Mouse (Mus musculus) embryonic facial prominence, embryonic 14.5 days (tissue): ENCODE results near the gene Fgf8. TPM values are rescaled to one million over a fixed set of nuclear protein-coding genes. Genes with fewer than 3 reads are reported as not detected.

ENCODE experiments used
- ATAC-seq: fragments of 200-750 bp; cut with Nextera tagmentation; 2 replicates; pipeline ENCODE4 v1.8.0; 2017; ENCODE audit warnings: low read depth, moderate number of reproducible peaks, moderate TSS enrichment
- DNase-seq: peaks from one replicate; pipeline ENCODE4 v3.0.0-alpha.2; 2015; ENCODE audit warnings: low spot score
- H3K27ac ChIP-seq: fragments of 300-500 bp; sonication (generic); replicated peaks from 2 replicates; pipeline ENCODE4 v1.5.1; 2014; ENCODE audit warnings: low read depth, mild to moderate bottlenecking, low read length, moderate library complexity
- H3K27me3 ChIP-seq: fragments of 300-500 bp; sonication (generic); replicated peaks from 2 replicates; pipeline ENCODE4 v1.6.1; 2014; ENCODE audit warnings: low read length; ENCODE audit not compliant: control insufficient read depth, insufficient read depth
- H3K36me3 ChIP-seq: fragments of 300-500 bp; sonication (generic); 2 replicates; pipeline ENCODE4 v1.6.1; 2014; ENCODE audit warnings: low read length, mixed read lengths; ENCODE audit not compliant: control insufficient read depth, insufficient read depth
- H3K4me1 ChIP-seq: fragments of 300-500 bp; sonication (generic); 2 replicates; pipeline ENCODE4 v1.6.1; 2014; ENCODE audit warnings: antibody characterized with exemption, low read length; ENCODE audit not compliant: control insufficient read depth, insufficient read depth
- H3K4me2 ChIP-seq: fragments of 300-500 bp; sonication (generic); 2 replicates; pipeline ENCODE4 v1.6.1; 2014; ENCODE audit warnings: low read depth, mild to moderate bottlenecking, low read length, moderate library complexity, mixed read lengths
- H3K4me3 ChIP-seq: fragments of 300-500 bp; sonication (generic); 2 replicates; pipeline ENCODE4 v1.5.1; 2014; ENCODE audit warnings: low read depth, mild to moderate bottlenecking, low read length
- H3K9ac ChIP-seq: fragments of 300-500 bp; sonication (generic); 2 replicates; pipeline ENCODE4 v1.6.1; 2014; ENCODE audit warnings: low read depth, mild to moderate bottlenecking, low read length, moderate library complexity, mixed read lengths
- H3K9me3 ChIP-seq: fragments of 300-500 bp; sonication (generic); 2 replicates; pipeline ENCODE4 v1.6.1; 2016; ENCODE audit warnings: low read length; ENCODE audit not compliant: control insufficient read depth
- WGBS: fragments of 180-500 bp; shearing (Covaris S2); extraction: QIAGEN DNeasy Blood & Tissue Kit; methylation state at CpG from one replicate; pipeline ENCODE4 v1.1.7; 2014; 5-methylcytosine and 5-hydroxymethylcytosine counted together
- polyA plus RNA-seq: library from polyadenylated mRNA; unstranded; fragments of >200 nt; fragmentation: Nextera tagmentation; extraction: Ambion mirVana; gene quantifications from 2 replicates; pipeline ENCODE4 v1.2.1, GENCODE M21; 2014

Gene Fgf8
- polyA plus RNA-seq, 1 experiment from 2014 or later: not detected

- Histone ChIP-seq H3K4me2 (no peak overlapping the region), H3K36me3 (no peaks in the 10 kb centered on the region), H3K4me3 (no peak overlapping the region), H3K27me3 (peaks cover 4% of the 10 kb centered on the region; the same call in 1 of the 2 replicates), H3K9ac (no peak overlapping the region), H3K9me3 (no peaks in the 10 kb centered on the region), H3K4me1 (peaks cover 9% of the 10 kb centered on the region), H3K27ac (no peak overlapping the region)
- WGBS: 21% methylated on average over 10 of the region's 14 CpGs
- ATAC-seq (0 out of 2 replicates have a peak, but pooled peaks have one; percentile 50), DNase-seq (no peak)
Measured at GRCm38 (mm10) chr19:45725677-45726277, 16.9 kb downstream of the Fgf8 start.

GRCm38 (mm10) chr19:45722188-45722587 is 20.5 kb downstream of the Fgf8 start:
- no peak overlapping the region for H3K4me2 ChIP-seq
- no peak overlapping the region for H3K27ac ChIP-seq
- peaks cover 15% of the 10 kb centered on the region for H3K4me1 ChIP-seq
- no peaks in the 10 kb centered on the region for H3K9me3 ChIP-seq
- H3K36me3 ChIP-seq: no peaks in the 10 kb centered on the region
- no peak for ATAC-seq
- DNase-seq: no peak
- H3K9ac ChIP-seq: no peak overlapping the region
- no peak overlapping the region for H3K4me3 ChIP-seq
- WGBS: 55% methylated on average over 5 of the region's 5 CpGs
- peaks cover 2% of the 10 kb centered on the region; the same call in 1 of the 2 replicates for H3K27me3 ChIP-seq

- Histone ChIP-seq H3K4me3 (no peak overlapping the region), H3K36me3 (no peaks in the 10 kb centered on the region), H3K4me2 (peak overlapping the region; percentile 48), H3K9ac (no peak overlapping the region), H3K27ac (no peak overlapping the region), H3K27me3 (no peaks in the 10 kb centered on the region), H3K9me3 (no peaks in the 10 kb centered on the region), H3K4me1 (peaks cover 12% of the 10 kb centered on the region)
- no peak for DNase-seq
- ATAC-seq: no peak
- WGBS: 53% methylated on average over 3 of the region's 3 CpGs
Measured at GRCm38 (mm10) chr19:45718286-45718685, 24.4 kb downstream of the Fgf8 start.

DNA sequence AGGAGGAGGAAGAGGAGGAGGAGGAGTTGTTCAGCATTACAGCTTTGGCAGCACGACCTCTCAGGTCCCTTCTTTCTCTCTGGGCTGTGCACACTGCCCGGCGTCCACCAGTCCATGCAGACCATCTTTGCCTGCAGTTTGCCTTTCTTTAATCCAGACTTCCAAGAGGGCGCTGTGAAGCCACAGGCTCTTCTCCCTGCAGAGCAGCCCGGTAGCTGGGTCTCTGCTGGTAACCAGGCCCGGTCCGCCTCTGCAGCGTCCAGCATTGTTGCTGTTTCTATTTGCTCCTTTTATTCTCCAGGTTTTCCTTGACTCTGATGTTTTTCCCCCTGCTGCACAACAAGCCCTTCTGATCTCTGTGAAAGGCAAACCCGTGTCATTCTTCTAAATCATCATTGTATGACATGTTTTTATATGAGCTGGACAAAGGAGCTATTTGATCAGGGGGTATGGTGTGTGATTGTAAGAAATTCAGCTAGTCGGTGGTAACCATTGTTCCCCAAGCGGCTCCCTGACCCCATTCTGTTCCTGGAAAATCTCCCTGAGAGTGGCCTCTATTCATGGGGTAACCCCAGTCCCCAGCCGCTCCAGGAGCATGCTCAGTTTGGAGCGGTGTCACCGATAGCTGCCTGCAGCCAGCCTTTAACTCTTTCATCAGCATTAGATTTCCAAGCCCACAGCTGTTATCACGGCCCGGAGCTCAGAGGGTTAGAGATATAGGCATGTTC is 25.1 kb downstream of the Fgf8 start:
- DNase-seq (peak; percentile 74), ATAC-seq (peak; percentile 89)
- Histone ChIP-seq H3K4me1 (peaks cover 12% of the 10 kb centered on the region), H3K27me3 (no peaks in the 10 kb centered on the region), H3K27ac (no peak overlapping the region), H3K4me3 (0 out of 2 replicates have a peak overlapping the region, but pooled peaks have one; percentile 1), H3K36me3 (no peaks in the 10 kb centered on the region), H3K9me3 (no peaks in the 10 kb centered on the region), H3K9ac (0 out of 2 replicates have a peak overlapping the region, but pooled peaks have one; percentile 21), H3K4me2 (peak overlapping the region; percentile 48)
- 7% methylated on average over 16 of the region's 16 CpGs for WGBS

DNA sequence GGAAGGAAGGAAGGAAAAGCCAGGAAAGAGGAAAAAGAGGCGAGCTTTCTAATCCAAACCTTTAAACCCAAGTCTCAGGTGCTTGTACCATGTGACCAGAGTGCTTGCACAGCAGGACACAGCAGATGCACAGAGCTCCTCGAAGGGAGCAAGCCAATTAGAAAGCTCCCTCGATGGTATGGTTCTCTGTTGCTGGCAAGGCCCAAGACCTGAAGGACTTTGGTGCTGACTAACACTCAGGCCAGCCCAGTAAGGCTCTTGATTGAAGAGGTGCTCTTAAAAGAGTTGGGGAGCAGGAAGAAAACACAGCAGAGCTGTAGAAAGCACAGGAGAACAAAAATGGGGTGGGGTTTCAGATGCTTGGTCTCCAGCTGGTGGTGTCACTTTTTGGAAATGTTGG is 34.0 kb downstream of the Fgf8 start:
- Histone ChIP-seq H3K9me3 (no peaks in the 10 kb centered on the region), H3K27ac (no peak overlapping the region), H3K4me3 (no peak overlapping the region), H3K4me2 (no peak overlapping the region), H3K36me3 (no peaks in the 10 kb centered on the region), H3K27me3 (no peaks in the 10 kb centered on the region), H3K9ac (no peak overlapping the region), H3K4me1 (no peaks in the 10 kb centered on the region)
- ATAC-seq: no peak
- no peak for DNase-seq
- 56% methylated on average over 3 of the region's 3 CpGs for WGBS

GRCm38 (mm10) chr19:45696281-45696600 is 46.5 kb downstream of the Fgf8 start:
- Histone ChIP-seq H3K27ac (no peak overlapping the region), H3K9ac (no peak overlapping the region), H3K27me3 (no peaks in the 10 kb centered on the region), H3K9me3 (no peaks in the 10 kb centered on the region), H3K4me3 (no peak overlapping the region), H3K4me2 (no peak overlapping the region), H3K36me3 (no peaks in the 10 kb centered on the region), H3K4me1 (no peaks in the 10 kb centered on the region)
- 34% methylated on average over 6 of the region's 6 CpGs for WGBS
- ATAC-seq (no peak), DNase-seq (peak; percentile 54)

DNA sequence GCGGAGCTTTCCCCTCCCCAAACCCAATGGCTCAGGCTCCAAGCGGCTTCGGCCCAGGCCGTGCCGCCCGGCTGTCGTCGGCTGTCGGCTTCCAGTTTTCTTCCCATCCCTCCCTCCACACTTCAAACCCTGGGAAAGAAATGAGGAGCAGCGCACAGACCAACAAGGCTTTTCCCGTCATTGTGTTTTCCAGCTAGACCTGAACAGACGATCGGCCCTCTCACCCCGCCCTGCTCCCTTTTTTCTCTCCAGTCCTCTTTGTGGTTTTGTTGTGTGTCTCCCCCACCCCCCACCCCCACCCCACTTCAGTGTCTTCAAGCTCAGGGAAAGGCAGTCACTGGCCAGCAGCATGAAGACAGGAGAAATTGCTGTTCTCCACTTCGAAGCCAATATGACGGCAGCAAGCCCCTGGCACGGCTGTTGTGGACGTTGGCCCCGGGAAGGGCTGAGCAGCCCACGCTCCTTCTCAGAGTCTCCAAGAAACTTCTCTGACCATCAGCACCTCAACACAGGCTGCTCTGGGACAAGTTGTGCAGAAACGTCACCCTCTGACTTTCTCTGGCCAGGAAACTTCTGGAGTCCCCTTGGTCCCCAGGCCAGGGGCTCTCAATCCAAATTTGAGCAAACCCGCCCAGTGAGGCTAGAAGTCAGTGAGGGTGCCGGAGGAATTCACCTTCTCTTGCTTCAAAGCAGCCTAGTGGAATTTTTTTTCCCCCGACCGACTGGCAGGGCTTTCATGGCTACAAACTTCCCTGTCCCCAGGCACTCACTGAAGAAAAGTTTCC is 47.0 kb downstream of the Fgf8 start:
- ATAC-seq: no peak
- 37% methylated on average over 25 of the region's 25 CpGs for WGBS

GRCm38 (mm10) chr19:45694056-45694455 is 48.7 kb downstream of the Fgf8 start:
- Histone ChIP-seq H3K4me1 (no peaks in the 10 kb centered on the region), H3K9ac (no peak overlapping the region), H3K4me3 (no peak overlapping the region), H3K27me3 (no peaks in the 10 kb centered on the region), H3K27ac (no peak overlapping the region), H3K36me3 (no peaks in the 10 kb centered on the region), H3K9me3 (no peaks in the 10 kb centered on the region), H3K4me2 (no peak overlapping the region)
- no peak for ATAC-seq
- DNase-seq: no peak
- 42% methylated on average over 3 of the region's 3 CpGs for WGBS

More for the DNA sequence above, 47.0 kb downstream of the Fgf8 start:
- H3K9ac ChIP-seq: no peak overlapping the region
- no peaks in the 10 kb centered on the region for H3K36me3 ChIP-seq
- no peaks in the 10 kb centered on the region for H3K9me3 ChIP-seq
- DNase-seq: no peak
- H3K27ac ChIP-seq: no peak overlapping the region
- H3K4me2 ChIP-seq: peak overlapping the region; percentile 36
- H3K4me1 ChIP-seq: no peaks in the 10 kb centered on the region
- no peak overlapping the region for H3K4me3 ChIP-seq
- no peaks in the 10 kb centered on the region for H3K27me3 ChIP-seq
